Mouse (Mus musculus) naive thymus-derived CD4-positive, alpha-beta T cell, adult 5 months (primary cell): ENCODE results near the gene Wee1. TPM values are rescaled to one million over a fixed set of nuclear protein-coding genes. Genes with fewer than 3 reads are reported as not detected.

Source experiments
- polyA plus RNA-seq: library from polyadenylated mRNA; unstranded; fragments of 100-300 nt; shearing (Covaris generic); gene quantifications from one replicate; pipeline ENCODE4 v1.2.1, GENCODE M21; 2017

Gene Wee1
- 0.36 TPM for polyA plus RNA-seq

DNA sequence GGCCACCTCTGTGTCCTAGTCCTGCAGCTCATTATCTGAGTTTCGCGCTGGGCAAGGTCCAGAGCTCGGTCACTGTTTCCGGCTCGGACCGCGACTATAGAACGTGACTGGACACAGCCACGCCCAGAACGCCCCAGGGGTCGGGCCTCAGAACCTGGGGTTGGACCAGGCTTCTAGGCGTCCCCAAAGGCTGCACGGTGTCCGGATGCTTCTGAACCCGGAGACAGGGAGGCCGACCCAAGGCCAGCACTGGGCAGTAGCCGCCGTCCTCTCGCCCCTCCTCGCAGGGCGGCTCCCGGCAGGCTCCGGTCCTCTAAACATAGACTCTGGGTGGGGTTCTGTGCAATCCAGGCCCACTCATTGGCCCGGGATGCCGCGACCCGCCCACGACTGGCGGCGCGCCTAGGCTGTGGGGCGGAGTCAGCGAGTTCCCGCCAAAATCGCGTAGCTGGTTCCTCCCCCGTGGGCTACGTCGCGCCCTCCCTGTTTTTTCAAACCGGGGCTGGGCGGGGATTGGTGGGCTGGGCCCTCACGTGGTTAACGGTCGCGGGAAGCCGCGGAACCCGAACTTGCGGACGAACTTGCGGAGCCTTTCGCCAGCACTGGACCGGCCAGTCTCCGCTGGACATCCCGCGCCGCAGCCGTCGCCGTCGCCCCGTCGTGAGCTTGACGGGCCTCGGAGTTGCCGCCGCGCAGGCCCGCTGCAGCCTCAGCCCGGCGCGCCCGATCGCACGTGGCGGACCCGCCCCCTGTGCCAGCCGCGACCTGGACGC is at the start of gene Wee1:
Wee1 (plus strand) TSS at position 531 of the 773 bp plus-strand sequence.

Other genes starting within 250 kb of the Wee1 start
- 17.7 TPM for gene Dennd5a, start 161.6 kb upstream of the Wee1 start, polyA plus RNA-seq
- 48.2 TPM for gene Tmem41b, start 135.1 kb upstream of the Wee1 start, polyA plus RNA-seq
- gene Ipo7, start 103.8 kb upstream of the Wee1 start, polyA plus RNA-seq = 35.2 TPM
- 28.6 TPM for gene Zfp143, start 60.8 kb upstream of the Wee1 start, polyA plus RNA-seq
- 11.1 TPM for gene Swap70, start 99.7 kb downstream of the Wee1 start, polyA plus RNA-seq